Mouse (Mus musculus): ENCODE measurements at regions not wholly inside any gene's neighbourhood (a gene's known extent, or its start where the extent isn't known, plus 50 kb on each side); places are given as distances from the start of the nearest gene placed in this dataset.

DNA sequence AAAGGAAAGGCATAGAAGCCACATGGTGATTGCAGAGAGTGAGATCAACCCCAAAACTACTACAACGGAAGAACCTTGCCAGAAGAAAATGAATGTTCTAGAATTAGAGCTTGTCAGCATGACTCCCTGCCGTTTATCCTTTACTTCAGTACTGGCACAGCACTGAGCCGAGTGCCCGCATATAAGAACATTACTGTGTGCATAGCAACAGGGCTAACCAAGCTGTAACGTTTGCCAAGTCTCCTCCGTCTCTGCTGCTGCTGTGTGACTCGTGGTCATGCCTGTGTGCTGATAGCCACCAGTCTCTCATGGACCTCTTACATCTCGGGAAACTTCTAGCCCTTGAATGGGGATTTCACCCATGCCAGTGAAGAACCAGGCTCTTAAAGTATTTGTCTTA, 228.1 kb upstream of the Zdhhc25 start:
- DNase-seq (ENCODE audit: low spot score) = no peak

DNA sequence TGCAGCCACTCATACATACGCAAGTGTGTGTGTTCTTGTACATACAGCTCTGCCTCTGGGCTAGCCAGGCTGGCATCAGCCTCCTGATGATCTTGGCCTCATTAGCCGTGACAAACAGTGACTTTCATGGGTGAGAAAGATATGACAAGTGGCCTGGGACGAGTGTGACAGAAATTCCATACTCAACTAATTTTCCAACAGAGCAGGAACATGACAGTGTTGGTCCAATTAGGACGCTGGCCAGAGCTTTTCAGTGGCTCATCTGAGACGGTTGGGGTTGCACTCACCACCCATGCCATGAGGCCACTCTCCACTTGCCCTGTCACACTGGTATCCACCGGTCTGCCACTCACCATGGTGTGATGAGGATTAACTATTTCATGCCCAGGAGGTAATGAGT, 226.2 kb upstream of the Zdhhc25 start:
- no peak for DNase-seq (ENCODE audit: low spot score)

DNA sequence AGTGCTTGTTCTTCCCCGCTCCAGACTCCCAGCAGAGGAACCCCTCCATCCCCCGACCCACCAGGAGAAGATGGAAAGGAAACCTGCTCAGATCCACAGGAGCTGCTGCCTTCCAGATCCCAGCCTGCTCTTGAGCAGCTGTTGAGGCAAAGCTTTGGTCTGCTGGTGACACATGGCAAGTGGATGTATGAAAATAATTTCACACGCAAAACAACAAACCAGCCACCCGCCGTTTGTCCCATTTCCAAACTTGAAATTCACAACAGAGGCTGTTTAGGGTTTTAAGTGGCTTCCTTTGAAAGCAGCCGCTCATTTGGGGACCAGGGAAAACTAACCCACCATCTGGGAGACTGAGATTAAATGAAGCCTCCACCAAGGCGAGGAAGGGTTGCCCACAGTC, 220.8 kb upstream of the Zdhhc25 start:
- no peak for DNase-seq (ENCODE audit: low spot score)

DNA sequence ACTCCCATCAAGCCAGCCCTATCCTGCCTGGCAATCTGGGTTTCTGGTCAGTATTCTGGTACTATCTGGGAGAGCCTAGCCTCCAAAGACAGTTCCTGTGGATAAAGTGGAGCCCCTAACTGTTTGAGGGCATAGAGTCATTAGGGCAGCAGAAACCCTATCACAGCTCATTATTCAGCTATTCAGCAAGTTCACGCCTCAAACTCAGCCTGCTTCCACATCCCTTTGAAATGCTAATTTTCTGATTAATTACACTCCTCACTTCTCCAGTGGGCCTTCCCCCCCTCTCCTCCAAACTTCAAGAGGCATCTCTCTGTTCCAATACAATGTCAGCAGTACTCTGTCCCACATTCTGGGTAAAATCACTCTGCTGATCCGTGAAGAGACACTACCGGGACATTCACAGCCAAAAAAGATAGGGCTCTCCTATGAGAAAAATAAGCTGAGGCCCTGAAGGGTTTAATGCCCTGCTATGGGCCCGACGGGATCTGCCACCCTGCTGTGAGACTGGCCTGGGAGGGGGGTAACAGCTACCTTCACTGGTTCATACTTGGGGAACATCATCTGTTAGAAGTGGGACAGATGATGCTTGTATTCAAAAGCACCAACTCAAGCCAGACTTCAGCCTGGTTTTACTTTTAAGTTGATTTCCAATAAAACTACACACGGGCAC, 220.0 kb upstream of the Zdhhc25 start:
- no peak for DNase-seq (ENCODE audit: low spot score)

DNA sequence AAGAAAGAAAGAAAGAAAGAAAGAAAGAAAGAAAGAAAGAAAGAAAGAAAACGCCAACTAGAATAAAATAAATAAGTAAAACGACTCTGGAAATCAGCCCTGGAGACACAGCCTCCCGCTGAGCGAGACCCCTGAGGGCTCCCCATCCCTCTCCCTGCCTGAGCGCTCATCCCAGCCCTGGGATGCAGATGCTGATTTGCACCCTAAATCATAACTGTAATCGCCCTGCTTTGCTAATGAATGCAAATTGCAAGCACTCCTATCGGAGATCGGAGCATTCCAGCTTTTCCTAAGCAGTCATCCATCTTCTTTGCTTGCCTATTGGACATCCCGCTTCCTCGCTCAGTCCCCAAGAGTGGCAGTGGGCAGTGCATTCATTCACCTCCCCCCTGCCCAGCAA, 218.7 kb upstream of the Zdhhc25 start:
- no peak for DNase-seq (ENCODE audit: low spot score)

DNA sequence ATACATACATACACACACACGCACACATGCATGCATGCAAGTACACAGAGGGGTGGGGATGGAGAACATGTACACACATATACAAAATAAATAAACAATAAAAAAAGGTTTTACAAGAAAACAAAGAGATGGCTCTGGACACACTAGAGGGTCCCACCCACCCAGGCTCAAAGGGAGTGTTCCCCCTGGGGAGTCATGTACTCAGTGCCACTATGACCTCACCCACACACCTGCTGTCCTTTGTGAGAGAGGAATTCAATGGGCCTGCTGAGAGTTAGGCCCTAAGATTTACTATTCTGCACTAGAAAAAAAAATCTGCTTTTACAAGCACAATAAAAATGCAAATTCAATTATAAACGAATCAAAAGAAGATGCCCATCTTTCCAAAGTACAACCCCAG, 214.2 kb upstream of the Zdhhc25 start:
- DNase-seq (ENCODE audit: low spot score) = no peak

DNA sequence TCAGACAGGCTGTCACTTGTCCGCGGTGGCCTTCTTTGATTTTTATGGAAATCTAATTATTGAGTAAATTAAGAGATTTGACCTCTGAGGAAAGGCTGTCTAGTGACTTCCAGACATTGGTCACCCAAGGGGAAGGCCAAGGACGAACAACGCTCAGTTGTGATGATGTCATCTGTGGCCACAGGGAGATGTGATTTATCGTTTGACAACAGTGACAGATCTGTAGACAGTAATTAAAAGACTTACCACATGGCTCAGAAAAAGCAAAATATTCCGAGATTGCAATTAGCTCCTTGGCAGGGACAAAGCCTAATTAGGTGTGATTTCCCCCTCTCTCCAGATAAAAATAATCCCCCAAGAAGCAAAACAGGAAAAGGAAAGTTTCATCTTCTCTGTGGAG, 213.4 kb upstream of the Zdhhc25 start:
- DNase-seq (ENCODE audit: low spot score) = no peak

DNA sequence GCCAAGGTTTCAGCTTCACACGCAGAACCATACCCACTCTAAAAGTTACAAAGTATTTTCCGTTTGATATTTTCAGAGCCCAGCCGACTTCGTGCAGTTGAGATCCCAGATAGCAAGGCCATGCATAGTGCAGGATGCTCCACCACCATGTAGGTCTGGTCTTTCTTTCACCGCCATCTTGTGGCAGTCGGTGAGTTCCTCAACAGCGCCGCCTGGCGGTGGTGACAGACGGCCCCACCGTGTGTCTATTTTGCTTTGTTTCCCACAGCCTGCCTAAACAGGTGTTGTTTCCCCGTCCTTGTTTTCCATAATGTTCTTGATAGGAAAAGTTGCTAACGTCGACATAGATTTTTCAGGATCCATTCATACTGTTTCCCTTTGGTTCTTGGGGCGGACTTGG, 208.3 kb upstream of the Zdhhc25 start:
- no peak for DNase-seq (ENCODE audit: low spot score)

DNA sequence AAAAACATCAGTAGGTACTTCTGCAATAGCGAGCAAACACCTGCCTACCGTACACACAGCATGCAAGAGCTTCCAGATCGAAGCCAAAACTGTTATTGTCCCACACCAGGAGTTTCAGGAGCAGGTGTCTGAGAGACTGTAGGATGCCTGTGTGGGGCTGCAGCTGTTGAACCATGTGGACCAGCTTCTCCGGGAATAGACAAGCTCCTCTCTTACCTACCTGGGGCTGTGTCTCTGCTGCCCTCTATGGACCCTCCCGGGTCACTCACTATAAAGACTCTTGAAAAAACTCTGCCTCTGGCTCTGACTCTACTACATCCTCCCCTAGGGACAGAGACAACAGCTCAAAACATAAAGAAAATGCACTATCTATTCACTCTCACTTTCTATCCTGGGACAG, 201.0 kb upstream of the Zdhhc25 start:
- DNase-seq (ENCODE audit: low spot score) = no peak

DNA sequence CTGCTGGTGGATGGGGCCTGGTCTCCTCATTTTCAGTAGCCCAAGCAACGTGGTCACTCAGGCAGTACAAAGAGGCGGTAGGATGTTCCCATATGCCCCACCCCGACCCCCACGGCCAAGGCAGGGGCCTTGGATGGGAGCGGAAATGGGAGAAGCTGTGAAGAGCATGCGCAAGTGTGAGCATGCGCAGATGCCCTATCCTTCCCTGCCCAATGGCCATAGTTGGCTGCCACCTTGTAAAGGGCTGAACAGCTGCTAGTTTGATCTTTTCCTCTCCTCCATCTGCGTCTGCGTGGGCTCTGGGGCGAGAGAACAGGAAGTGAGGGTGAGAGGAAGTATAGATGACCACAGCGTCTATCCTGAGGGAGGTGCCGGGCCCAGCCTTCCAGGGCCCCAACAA, 200.1 kb upstream of the Zdhhc25 start:
- no peak for DNase-seq (ENCODE audit: low spot score)

DNA sequence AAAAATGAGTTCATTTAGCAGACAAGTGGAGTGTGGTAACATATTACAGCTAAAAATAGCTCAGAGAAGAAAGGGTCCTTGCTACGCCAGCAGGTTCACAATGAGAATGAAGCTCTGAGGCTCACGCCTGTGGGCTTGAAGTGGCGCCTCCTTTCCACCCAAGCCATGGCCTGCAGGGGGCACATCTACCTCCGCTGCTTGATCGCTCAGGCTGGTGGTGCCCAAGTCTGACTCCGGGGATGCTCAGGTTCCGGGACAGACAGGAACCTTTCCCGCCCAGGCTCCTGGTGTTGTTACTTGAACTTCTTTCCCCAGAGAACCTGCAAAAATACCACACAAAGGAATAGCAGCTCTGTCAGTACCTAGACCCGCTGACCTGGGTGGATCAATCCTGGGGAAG, 199.3 kb upstream of the Zdhhc25 start:
- no peak for DNase-seq (ENCODE audit: low spot score)

DNA sequence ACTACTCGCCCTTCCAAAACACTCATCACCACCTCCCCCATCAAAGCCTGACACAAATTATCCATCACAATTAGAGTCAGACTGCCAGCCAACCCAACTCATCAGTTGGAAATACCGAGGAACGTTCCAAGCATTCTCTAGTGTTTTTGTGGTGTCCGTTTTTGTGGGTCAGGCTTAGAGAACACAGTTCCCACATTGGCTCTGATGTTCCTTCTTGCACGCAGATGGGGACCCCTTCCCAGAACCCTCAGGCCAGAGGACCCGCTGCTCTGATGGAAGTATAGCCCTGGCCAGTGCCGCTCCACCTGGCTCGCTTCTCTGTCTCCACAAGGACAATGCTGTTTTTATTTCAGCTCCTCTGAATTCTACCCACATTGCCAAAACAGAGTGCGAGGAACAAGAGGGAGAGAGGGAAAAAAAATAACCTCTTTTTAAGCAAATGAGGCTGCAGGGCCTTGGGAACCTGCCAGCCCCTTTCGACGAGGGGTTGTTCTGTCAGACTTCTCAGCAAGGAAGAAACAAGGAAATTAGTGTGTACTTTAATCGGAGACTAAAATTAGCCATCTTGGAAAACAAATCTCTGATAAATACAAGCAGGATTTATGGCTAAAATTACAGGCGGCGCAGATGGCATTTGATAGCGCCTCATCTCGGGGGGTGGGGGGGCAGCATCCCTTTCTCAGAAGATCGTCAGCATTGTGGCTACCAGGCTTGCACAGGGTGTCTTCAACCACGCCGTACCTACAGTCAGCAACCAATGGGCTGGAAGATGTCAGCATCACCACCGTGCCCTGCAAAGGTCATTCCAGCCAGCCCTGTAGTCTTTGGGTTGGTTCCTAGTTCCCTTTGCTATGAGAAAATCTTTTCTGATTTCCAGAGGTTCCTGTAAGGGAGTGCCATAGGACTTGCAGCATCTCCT, 191.4 kb upstream of the Zdhhc25 start:
- DNase-seq (ENCODE audit: low spot score) = no peak

DNA sequence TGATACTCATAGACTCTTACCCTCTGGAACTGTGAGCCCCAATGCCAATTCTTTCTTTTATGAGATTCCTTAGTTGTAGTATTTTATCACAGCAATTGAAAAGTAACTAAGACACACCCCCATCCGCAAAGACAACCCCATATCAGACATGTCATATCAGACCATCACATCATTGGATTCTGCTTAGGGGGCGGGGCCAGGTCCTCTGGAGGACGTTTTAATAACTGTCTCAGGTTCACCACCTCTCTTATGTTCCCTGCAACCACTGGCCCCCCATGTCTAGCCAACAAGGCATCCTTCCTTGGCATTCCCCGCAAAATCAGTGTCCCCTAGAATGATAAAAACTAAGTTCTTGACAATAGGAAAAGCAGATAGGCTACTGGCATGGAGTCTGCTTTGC, 185.9 kb upstream of the Zdhhc25 start:
- DNase-seq (ENCODE audit: low spot score) = no peak

DNA sequence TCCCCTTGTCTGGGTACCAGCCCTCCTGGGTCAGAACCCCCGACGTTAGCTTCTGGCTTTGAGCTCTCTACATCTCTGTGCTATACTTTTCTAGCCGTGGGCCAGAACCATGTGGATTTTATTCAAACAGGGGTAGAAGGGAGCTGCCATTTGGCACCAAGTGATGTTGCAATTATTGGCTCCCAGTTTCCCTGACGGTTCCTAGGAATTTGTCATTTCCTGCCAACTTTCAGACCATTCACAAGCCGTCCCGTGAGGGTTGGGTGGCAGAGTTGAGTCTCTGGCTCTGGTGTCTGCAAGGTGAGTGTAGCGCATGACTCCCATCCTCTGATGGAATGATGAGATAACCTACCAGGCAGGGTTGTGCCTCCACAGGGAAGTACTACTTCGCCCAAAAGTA, 181.2 kb upstream of the Zdhhc25 start:
- DNase-seq (ENCODE audit: low spot score) = no peak

DNA sequence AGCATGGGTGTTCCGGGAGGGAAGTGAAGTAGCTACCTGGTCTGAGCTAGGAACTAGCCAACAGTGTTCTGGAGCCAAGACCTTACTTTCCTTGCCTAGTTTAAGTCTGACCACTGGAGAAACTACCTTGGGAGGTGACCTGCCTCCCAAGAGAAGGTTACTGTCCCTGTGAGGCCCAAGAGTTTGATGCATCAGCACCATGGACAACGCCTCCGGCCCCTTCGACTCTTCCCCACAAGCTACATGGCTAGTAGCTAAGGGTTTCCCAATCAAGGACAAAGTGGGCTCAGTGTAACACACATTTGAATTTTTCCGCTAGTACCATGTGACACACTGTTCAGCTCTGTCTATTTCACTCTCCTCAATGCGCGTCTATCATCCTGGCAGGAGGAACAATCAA, 171.7 kb upstream of the Zdhhc25 start:
- no peak for DNase-seq (ENCODE audit: low spot score)

DNA sequence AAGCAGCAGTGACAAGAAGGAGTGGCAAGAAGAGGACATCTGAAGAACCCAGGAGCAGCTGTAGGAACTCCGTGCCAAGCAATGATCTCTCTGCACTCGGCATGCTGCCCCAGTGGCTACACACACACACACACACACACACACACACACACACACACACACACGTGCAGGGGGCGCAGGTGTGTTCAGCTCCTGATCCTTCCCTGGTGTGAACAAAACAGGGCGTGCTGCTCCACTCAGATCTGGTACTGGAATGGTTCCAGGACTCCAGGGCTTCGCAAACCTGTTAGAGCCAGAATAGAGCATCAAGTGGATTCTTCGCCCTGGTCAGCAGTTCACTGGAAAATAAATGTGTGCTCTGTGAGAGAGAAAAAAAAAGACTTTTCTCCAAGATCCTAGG, 169.2 kb upstream of the Zdhhc25 start:
- DNase-seq (ENCODE audit: low spot score) = no peak

DNA sequence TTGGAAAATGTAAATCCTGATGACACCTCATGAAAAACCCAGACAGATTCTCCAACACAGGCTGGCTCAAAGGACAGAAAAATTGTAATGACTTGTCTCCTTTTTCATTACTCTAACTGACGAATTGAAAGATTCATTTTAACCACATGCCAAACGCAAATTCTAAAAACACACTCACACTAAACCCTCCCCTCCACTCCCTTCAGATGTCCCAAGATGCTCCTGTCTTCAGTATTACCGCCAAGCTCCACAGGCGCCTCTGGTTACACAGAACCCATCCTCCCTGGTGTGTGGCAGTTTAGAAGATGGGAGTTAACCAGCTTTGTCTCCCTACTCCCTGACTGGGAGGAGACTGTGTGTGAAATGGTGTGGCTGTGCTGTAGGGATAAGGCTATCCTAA, 151.8 kb upstream of the Zdhhc25 start:
- DNase-seq (ENCODE audit: low spot score) = no peak

DNA sequence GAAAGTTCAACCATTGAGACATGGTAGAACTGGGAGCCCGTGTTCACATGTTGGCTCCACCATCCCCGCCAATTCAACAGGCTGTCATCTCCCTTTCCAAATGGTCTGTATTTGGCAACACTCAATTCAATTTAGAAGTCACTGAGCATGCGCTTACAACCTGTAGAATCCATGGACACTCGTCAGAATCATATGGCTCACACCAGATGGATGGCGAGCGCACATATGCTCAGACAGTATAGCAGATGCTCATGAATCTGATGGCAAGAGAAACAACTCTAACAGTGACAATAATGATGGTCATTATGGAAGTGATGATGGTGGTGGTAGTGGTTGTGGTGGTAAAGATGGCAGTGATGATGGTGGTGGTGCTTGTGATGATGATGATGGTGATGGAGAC, 148.9 kb upstream of the Zdhhc25 start:
- DNase-seq (ENCODE audit: low spot score) = no peak

DNA sequence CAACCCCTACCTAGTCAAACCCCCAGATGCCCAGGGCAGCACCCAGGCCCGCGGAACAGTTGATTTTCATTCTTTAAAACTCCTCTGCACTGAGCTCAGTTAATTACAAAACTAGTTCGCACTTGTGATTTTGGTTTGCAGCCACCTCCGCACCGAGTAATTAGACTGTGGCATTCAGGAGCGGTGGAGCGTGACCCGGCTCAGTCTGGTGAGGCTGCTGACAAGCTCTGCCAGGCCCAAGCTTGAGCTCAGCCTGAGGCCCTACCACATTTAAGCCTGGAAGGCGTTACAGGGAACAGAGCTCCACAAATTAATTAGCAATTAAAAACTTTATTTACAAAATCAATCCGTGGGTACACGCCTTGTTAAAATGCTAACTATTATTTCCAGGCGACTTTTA, 132.0 kb upstream of the Zdhhc25 start:
- no peak for DNase-seq (ENCODE audit: low spot score)

DNA sequence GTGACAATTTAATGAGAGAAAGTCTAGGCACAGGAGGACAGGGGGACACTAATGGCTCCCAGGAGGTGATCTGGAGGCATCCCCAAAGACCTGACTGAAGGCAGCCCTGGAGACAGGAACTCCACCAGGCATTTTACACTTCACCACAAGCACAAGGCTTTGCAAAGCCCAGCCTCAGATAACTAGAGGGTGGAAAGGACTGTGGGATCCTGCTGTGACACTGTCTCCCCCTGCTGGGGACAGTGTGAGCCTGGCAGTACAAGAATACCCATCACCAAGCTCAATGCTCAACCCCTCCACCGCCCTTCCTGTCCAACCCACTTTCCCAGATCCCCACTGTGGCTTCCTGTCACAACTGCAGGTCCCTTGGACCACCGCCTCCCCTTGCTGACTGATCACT, 131.3 kb upstream of the Zdhhc25 start:
- no peak for DNase-seq (ENCODE audit: low spot score)

DNA sequence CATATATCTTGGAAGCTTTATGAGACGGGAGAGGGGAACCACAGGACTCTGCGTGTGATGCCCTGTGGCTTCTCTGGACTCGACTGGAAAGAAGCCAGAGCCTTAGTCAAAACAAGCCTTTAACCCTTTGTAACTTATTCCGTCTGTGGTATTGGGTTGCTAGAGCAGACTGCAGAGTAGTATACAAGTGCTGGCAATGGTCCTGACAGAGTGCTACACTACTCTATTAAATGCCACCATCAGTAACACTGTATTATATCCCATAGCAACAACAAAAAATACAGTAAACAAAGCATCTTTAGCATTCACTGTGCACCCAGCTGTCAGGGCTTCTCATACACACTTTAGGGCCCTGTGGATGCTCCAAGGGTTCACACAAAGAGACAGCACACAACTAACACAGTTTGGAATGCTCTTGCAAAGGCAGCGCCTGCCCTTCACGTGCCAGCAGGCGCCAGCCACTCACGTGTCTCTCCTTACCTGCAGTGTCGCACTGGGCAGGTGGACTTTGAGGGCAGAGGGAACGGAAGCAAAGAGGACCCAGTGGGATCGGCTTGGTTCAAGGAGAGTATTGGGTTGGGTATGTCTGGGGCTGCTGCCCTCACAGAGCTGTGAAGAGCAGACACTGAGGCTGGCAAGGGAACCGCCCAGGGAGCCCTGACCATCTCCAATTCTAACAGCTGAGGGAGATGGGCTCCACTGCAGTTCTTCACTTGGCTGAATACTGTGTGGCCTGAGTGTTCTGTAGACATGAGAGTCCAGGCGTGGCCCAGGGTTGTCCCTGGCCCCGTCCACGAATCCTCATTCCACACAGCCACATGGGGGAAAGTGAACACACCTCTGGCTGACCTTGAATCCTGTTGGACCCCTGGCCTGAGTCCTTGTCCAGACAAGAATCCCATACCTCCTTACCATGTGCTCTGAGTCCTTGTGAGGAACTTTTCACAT, 130.3 kb upstream of the Zdhhc25 start:
- no peak for DNase-seq (ENCODE audit: low spot score)

DNA sequence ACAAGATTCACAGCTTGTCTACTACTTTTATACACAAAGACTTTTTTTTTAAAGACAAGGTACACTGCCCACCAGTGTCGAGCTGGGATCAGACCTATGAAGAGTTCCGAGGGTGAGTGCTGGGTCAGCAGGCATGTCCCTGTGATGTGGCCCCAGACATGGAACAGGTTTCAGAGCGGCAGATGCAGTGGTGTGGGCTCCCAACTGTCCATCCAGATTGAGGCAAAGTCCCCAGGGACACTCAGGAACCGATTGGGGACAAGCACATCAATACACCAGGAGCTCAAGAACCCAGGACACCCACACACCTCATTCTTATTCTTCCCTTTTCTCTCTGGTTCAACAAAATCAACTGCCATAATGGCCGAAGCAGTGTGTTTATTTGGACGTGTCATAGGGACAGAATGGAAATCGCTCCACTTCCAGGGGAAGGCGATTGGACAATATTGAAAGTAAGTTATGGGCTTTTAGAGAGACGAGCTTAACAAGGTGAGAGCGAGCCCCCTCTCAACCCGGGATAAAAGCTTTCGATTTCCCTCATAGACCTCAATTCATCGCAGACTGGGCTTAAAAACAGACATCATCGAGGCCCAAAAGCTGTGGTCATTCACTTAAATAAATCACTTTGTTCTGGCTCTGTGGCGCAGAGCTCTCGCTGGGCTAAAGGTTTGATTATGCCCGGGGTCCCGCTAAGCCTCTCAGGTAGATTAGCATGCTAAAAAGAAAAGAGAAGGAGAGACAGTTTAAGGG, 127.6 kb upstream of the Zdhhc25 start:
- no peak for DNase-seq (ENCODE audit: low spot score)
